Mouse (Mus musculus) CH12.LX (cell line): ENCODE results near the gene Alad. TPM values are rescaled to one million over a fixed set of nuclear protein-coding genes. Genes with fewer than 3 reads are reported as not detected.
A peak's percentile ranks its signal among the peaks of the same experiment; 100 is the strongest.

Source experiments
- DNase-seq: peaks from one replicate; pipeline ENCODE4 v3.0.0-alpha.2; 2013; ENCODE audit errors: extremely low read depth
- H3K27ac ChIP-seq: 2 replicates; pipeline ENCODE4 v1.5.1; 2012; ENCODE audit warnings: low read depth, mild to moderate bottlenecking, control low read depth, moderate library complexity; ENCODE audit not compliant: insufficient read depth
- H3K27me3 ChIP-seq: replicated peaks from 2 replicates; pipeline ENCODE3; 2012; ENCODE audit warnings: inconsistent platforms
- H3K36me3 ChIP-seq, 2 experiments: replicated peaks in 1 of 2; 2 replicates each; pipeline versions ENCODE3 to v1.6.1; 2012; ENCODE audit warnings: inconsistent platforms in 1 of 2, low read length in 1 of 2, mild to moderate bottlenecking in 1 of 2, mixed read lengths in 1 of 2, moderate library complexity in 1 of 2; ENCODE audit not compliant: control insufficient read depth in 1 of 2, insufficient read depth in 1 of 2
- H3K4me1 ChIP-seq, 2 experiments: 2 replicates each; pipeline ENCODE4 v1.6.1; 2012; ENCODE audit warnings: inconsistent platforms in 1 of 2, moderate library complexity in 1 of 2; ENCODE audit not compliant: insufficient read depth in 2 of 2, control insufficient read depth in 1 of 2
- H3K4me2 ChIP-seq: 2 replicates; pipeline ENCODE4 v1.6.1; 2012; ENCODE audit warnings: low read depth, mild to moderate bottlenecking, control low read depth; ENCODE audit not compliant: poor library complexity, insufficient read depth, severe bottlenecking
- H3K4me3 ChIP-seq, 3 experiments: fragments of 150-350 bp in 1 of 3; sonication (generic) in 1 of 3; replicated peaks in 1 of 3; 2 replicates each; pipeline versions ENCODE3 to v1.5.1; 2011 to 2012; ENCODE audit warnings: low read depth in 2 of 3, low read length in 2 of 3, mild to moderate bottlenecking in 2 of 3, moderate library complexity in 2 of 3, control low read depth in 1 of 3, improper control_type of control experiment in 1 of 3, inconsistent platforms in 1 of 3, mixed read lengths in 1 of 3; ENCODE audit not compliant: poor library complexity in 1 of 3
- H3K79me2 ChIP-seq: replicated peaks from 2 replicates; pipeline ENCODE4 v1.6.1; 2012; ENCODE audit warnings: mild to moderate bottlenecking, moderate library complexity; ENCODE audit not compliant: control insufficient read depth, poor library complexity, insufficient read depth, severe bottlenecking; ENCODE audit errors: extremely low read depth
- H3K9ac ChIP-seq: 2 replicates; pipeline ENCODE4 v1.6.1; 2012; ENCODE audit warnings: low read depth, mild to moderate bottlenecking, control low read depth, moderate library complexity; ENCODE audit not compliant: insufficient read depth
- H3K9me3 ChIP-seq: replicated peaks from 2 replicates; pipeline ENCODE3; 2012; ENCODE audit warnings: low read length, inconsistent platforms, mixed read lengths
- CTCF ChIP-seq, 2 experiments: IDR thresholded peaks in 1 of 2; conservative IDR thresholded peaks in 1 of 2; 2 replicates each; pipeline ENCODE4 v1.5.1; 2011 to 2012; ENCODE audit warnings: low read depth in 2 of 2, low read length in 2 of 2, improper control_type of control experiment in 1 of 2, inconsistent platforms in 1 of 2, mild to moderate bottlenecking in 1 of 2, moderate library complexity in 1 of 2
- ELF1 ChIP-seq: IDR thresholded peaks from 2 replicates; pipeline ENCODE4 v1.6.1; 2014; ENCODE audit warnings: low read depth, mild to moderate bottlenecking, inconsistent platforms, low read length, improper control_type of control experiment
- IRF4 ChIP-seq: IDR thresholded peaks from 2 replicates; pipeline ENCODE4 v1.6.1; 2014; ENCODE audit warnings: low read depth, mild to moderate bottlenecking, inconsistent platforms, low read length, improper control_type of control experiment
- JUND ChIP-seq: conservative IDR thresholded peaks from 2 replicates; pipeline ENCODE4 v1.6.1; 2011; ENCODE audit warnings: low read depth, low read length, improper control_type of control experiment
- MAZ ChIP-seq: IDR thresholded peaks from 2 replicates; pipeline ENCODE4 v1.6.1; 2012; ENCODE audit warnings: low read depth, mild to moderate bottlenecking, inconsistent platforms, low read length, improper control_type of control experiment, moderate library complexity
- MEF2A ChIP-seq: IDR thresholded peaks from 2 replicates; pipeline ENCODE4 v1.6.1; 2014; ENCODE audit warnings: low read depth, mild to moderate bottlenecking, inconsistent platforms, low read length, improper control_type of control experiment, borderline replicate concordance
- MXI1 ChIP-seq: IDR thresholded peaks from 2 replicates; pipeline ENCODE4 v1.6.1; 2011; ENCODE audit warnings: mild to moderate bottlenecking, low read depth, low read length, improper control_type of control experiment
- NELFE ChIP-seq: IDR thresholded peaks from 2 replicates; pipeline ENCODE4 v1.6.1; 2011; ENCODE audit warnings: low read depth, low read length, improper control_type of control experiment
- NRF1 ChIP-seq: IDR thresholded peaks from 2 replicates; pipeline ENCODE4 v1.6.1; 2014; ENCODE audit warnings: low read depth, mild to moderate bottlenecking, inconsistent platforms, low read length, improper control_type of control experiment, moderate library complexity
- POLR2A ChIP-seq: IDR thresholded peaks from 2 replicates; pipeline ENCODE4 v1.6.1; 2011; ENCODE audit warnings: low read depth, mild to moderate bottlenecking, improper control_type of control experiment, low read length
- RAD21 ChIP-seq: IDR thresholded peaks from 2 replicates; pipeline ENCODE4 v1.6.1; 2011; ENCODE audit warnings: low read depth, mild to moderate bottlenecking, low read length, improper control_type of control experiment, moderate library complexity
- SMC3 ChIP-seq: IDR thresholded peaks from 2 replicates; pipeline ENCODE4 v1.6.1; 2011; ENCODE audit warnings: low read depth, low read length, improper control_type of control experiment
- TCF12 ChIP-seq: IDR thresholded peaks from 2 replicates; pipeline ENCODE4 v1.6.1; 2014; ENCODE audit warnings: low read depth, mild to moderate bottlenecking, inconsistent platforms, low read length, improper control_type of control experiment
- UBTF ChIP-seq: IDR thresholded peaks from 2 replicates; pipeline ENCODE4 v1.6.1; 2012; ENCODE audit warnings: low read depth, mild to moderate bottlenecking, inconsistent platforms, low read length, improper control_type of control experiment, moderate library complexity
- ZC3H11A ChIP-seq: IDR thresholded peaks from 2 replicates; pipeline ENCODE4 v1.6.1; 2012; ENCODE audit warnings: low read depth, mild to moderate bottlenecking, inconsistent platforms, low read length, improper control_type of control experiment
- ZKSCAN1 ChIP-seq: IDR thresholded peaks from 2 replicates; pipeline ENCODE4 v1.6.1; 2012; ENCODE audit warnings: low read depth, inconsistent platforms, low read length, improper control_type of control experiment, borderline replicate concordance
- ZMIZ1 ChIP-seq: IDR thresholded peaks from 2 replicates; pipeline ENCODE4 v1.6.1; 2012; ENCODE audit warnings: low read depth, mild to moderate bottlenecking, inconsistent platforms, low read length, improper control_type of control experiment
- dilution Hi-C: fragments of 300-500 bp; cut with MboI; formaldehyde crosslinking; loops from 2 replicates; pipeline ENCODE4 v1.14.3; 2020; ENCODE audit warnings: low sequenced_read_pairs; ENCODE audit not compliant: extremely low pct_unique_long_range_greater_than_20kb, extremely low pct_ligation_motif_present
- in situ Hi-C: fragments of 300-500 bp; cut with MboI; formaldehyde crosslinking; loops from 3 replicates; pipeline ENCODE4 v1.14.3; 2019; ENCODE audit warnings: low sequenced_read_pairs, low pct_ligation_motif_present, low pct_unique_long_range_greater_than_20kb, mixed read lengths
- polyA plus RNA-seq: library from polyadenylated mRNA; unstranded; fragments of >175 nt; gene quantifications from 2 replicates; pipeline ENCODE4 v1.2.1, GENCODE M21; 2012; ENCODE audit warnings: low read depth; ENCODE audit not compliant: insufficient read length
- total RNA-seq, 2 experiments: library from RNA; depleted of rRNA; stranded (reverse); fragments of 300-350 nt in 1 of 2; fragments of >200 nt in 1 of 2; gene quantifications; 2 replicates each; pipeline ENCODE4 v1.2.3; 2012 to 2014

Gene Alad
- total and polyA plus RNA-seq, 3 experiments: 35.1 to 79.0 (median 78.2) TPM

GRCm38 (mm10) chr4:62506798-62507197 is 12.9 kb downstream of the Alad start:
- dilution Hi-C loops: no loop called here
- no peak overlapping the region for H3K9ac ChIP-seq
- in situ Hi-C loops: loop anchor here (5.0 to 10.0 kb wide), 2 partner anchors 79 to 102 kb away; partner anchors contain the start of genes Cdc26 and Prpf4
- peaks cover 0 to 9% of the 10 kb centered on the region in 2 experiments; a peak in 1 of 4 replicates for H3K4me1 ChIP-seq
- no peaks in the 10 kb centered on the region for H3K9me3 ChIP-seq
- H3K36me3 ChIP-seq: peaks cover 41 to 51% of the 10 kb centered on the region in 2 experiments
- H3K27ac ChIP-seq: no peak overlapping the region
- TF ChIP-seq CTCF (conservative IDR thresholded peaks at IDR 0.05 in 1 of 2, IDR thresholded peaks at IDR 0.05 in 1 of 2; ENCODE audit: low read depth in 2 of 2, low read length in 2 of 2) (peak in 1 of 2 experiments; percentile 92; a peak in 3 of 4 replicates), IRF4 (peak; percentile 50; the same call in 1 of the 2 replicates), RAD21 (peak; percentile 88), SMC3 (peak; percentile 88), ZC3H11A (peak; percentile 67), NELFE (no peak), MEF2A (peak; percentile 53; the same call in 1 of the 2 replicates), ZKSCAN1 (no peak), POLR2A (peak; percentile 37; the same call in 1 of the 2 replicates), MAZ (no peak), ELF1 (peak; percentile 63), UBTF (no peak), NRF1 (0 out of 2 replicates have a peak, but pooled peaks have one; percentile 21), JUND (no peak)
- no peaks in the 10 kb centered on the region for H3K79me2 ChIP-seq
- DNase-seq: peak; percentile 68
- H3K27me3 ChIP-seq: no peaks in the 10 kb centered on the region
- H3K4me3 ChIP-seq: no peak overlapping the region
- H3K4me2 ChIP-seq: no peak overlapping the region

GRCm38 (mm10) chr4:62505991-62506390 is 13.7 kb downstream of the Alad start:
- Histone ChIP-seq H3K27me3 (no peaks in the 10 kb centered on the region), H3K4me2 (no peak overlapping the region), H3K4me3 (no peak overlapping the region), H3K36me3 (peaks cover 33 to 43% of the 10 kb centered on the region in 2 experiments), H3K4me1 (peaks cover 0 to 14% of the 10 kb centered on the region in 2 experiments; a peak in 2 of 4 replicates), H3K9ac (no peak overlapping the region), H3K9me3 (no peaks in the 10 kb centered on the region), H3K79me2 (no peaks in the 10 kb centered on the region), H3K27ac (no peak overlapping the region)
- dilution Hi-C loops (no loop called here), in situ Hi-C loops (loop anchor here (5.0 to 10.0 kb wide), 2 partner anchors 79 to 101 kb away; partner anchors contain the start of genes Cdc26 and Prpf4)
- TF ChIP-seq POLR2A (no peak), TCF12 (no peak), MXI1 (0 out of 2 replicates have a peak, but pooled peaks have one; percentile 39), CTCF (conservative IDR thresholded peaks at IDR 0.05 in 1 of 2, IDR thresholded peaks at IDR 0.05 in 1 of 2; ENCODE audit: low read depth in 2 of 2, low read length in 2 of 2) (no peak), ZMIZ1 (0 out of 2 replicates have a peak, but pooled peaks have one; percentile 20)
- no peak for DNase-seq
